Comparison of ENCODE assay signal across 8 mouse cellular contexts in the genomic region with DNA sequence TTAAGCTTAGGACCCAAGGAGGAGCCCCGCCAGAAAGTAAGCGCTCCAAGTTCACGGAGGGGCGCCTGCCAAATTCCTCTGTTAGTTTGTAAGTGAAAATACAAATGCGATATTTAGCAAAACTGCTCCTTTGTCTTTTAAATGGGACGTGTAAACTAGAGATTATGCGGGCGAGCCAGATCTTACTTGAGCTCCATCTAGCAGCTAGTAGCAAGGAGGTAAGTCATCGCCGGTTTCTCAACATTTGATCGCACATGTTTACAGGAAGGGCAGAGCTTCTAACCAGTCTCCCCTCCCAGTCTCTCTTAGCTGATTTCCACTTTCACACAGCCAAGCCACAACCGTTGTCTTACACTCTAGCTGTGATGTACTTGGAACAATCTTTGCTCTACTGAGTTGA. TPM values are rescaled to one million over a fixed set of nuclear protein-coding genes. Genes with fewer than 3 reads are reported as not detected.
A peak's percentile ranks its signal among the peaks of the same experiment; 100 is the strongest.
DNase-seq lines count a peak whose midpoint lies in the region; ATAC-seq and TF ChIP-seq lines count a peak whose summit lies in the region.

No protein-coding gene starts in this region.

- no peak overlapping the region for H3K27ac ChIP-seq in gastrocnemius, adult 2 months
- H3K27ac ChIP-seq in brown adipose tissue, adult 24 weeks (replicated peaks; ENCODE audit: low read depth, low read length), result peak overlapping the region; percentile 10
- H3K27ac ChIP-seq in heart, embryonic 15.5 days, result no peak overlapping the region
- H3K27ac ChIP-seq in midbrain, embryonic 10.5 days (replicated peaks), result peak overlapping the region; percentile 47; the same call in 1 of the 2 replicates

- H3K4me2 ChIP-seq in heart, embryonic 15.5 days, result peak overlapping the region; percentile 68

- TF ChIP-seq CTCF in gastrocnemius, adult 2 months (IDR thresholded peaks at IDR 0.05), result no peak

- H3K9me3 ChIP-seq in heart, embryonic 15.5 days (replicated peaks), result no peaks in the 10 kb centered on the region
- no peaks in the 10 kb centered on the region for H3K9me3 ChIP-seq in midbrain, embryonic 10.5 days (replicated peaks)

- 5% methylated on average over 12 of the region's 12 CpGs for WGBS in heart, embryonic 15.5 days
- WGBS in midbrain, embryonic 10.5 days, result 9% methylated on average over 12 of the region's 12 CpGs

- peaks cover 21% of the 10 kb centered on the region; the same call in 1 of the 2 replicates for H3K27me3 ChIP-seq in heart, embryonic 15.5 days
- H3K27me3 ChIP-seq in midbrain, embryonic 10.5 days (ENCODE audit: low read depth, poor library complexity, severe bottlenecking), result peaks cover 45% of the 10 kb centered on the region

- ATAC-seq in heart, embryonic 15.5 days (replicated peaks; ENCODE audit: insufficient number of reproducible peaks, insufficient read depth, low FRiP score, low read depth), result no peak

- peak overlapping the region; percentile 68 for H3K4me3 ChIP-seq in gastrocnemius, adult 2 months
- peak overlapping the region; percentile 13 for H3K4me3 ChIP-seq in brown adipose tissue, adult 24 weeks (ENCODE audit: insufficient read depth, low read depth, low read length)
- peak overlapping the region; percentile 40 for H3K4me3 ChIP-seq in heart, embryonic 15.5 days
- H3K4me3 ChIP-seq in midbrain, embryonic 10.5 days, result peak overlapping the region; percentile 39

- peak overlapping the region; percentile 41 for H3K9ac ChIP-seq in heart, embryonic 15.5 days

- no peaks in the 10 kb centered on the region for H3K36me3 ChIP-seq in heart, embryonic 15.5 days
- no peaks in the 10 kb centered on the region for H3K36me3 ChIP-seq in midbrain, embryonic 10.5 days

- intact Hi-C loops in gastrocnemius, adult 2 months (cut with DNase I), result loop anchor here (5.0 kb wide), 1 partner anchor 238 kb away; a partner anchor contains a TSS

- DNase-seq in gastrocnemius, adult 2 months, result peak; percentile 26
- DNase-seq in gastrocnemius, adult 8-10 months (ENCODE audit: low spot score in 2 of 2), result no peak
- DNase-seq in midbrain, embryonic 10.5 days (ENCODE audit: low spot score), result peak; percentile 34
- no peak for DNase-seq in spleen, postnatal 14 days (ENCODE audit: low spot score in 2 of 2)
- DNase-seq in right cerebral cortex, postnatal 14 days, result no peak
- DNase-seq in frontal cortex, postnatal 25 days (ENCODE audit: low spot score in 2 of 2), result no peak

- H3K4me1 ChIP-seq in brown adipose tissue, adult 24 weeks (ENCODE audit: control insufficient read depth, insufficient read depth, insufficient read length, low read length), result no peaks in the 10 kb centered on the region
- peaks cover 10% of the 10 kb centered on the region; the same call in 1 of the 2 replicates for H3K4me1 ChIP-seq in heart, embryonic 15.5 days (replicated peaks)
- H3K4me1 ChIP-seq in midbrain, embryonic 10.5 days, result peaks cover 17% of the 10 kb centered on the region

RNA-seq across cellular contexts. Expression of a gene that starts 25.7 kb away (rescaled TPM):
- total RNA-seq in gastrocnemius, adult 2 months (2021), result 10 to 100 TPM; 11.6 to 13.6 TPM
- total RNA-seq in gastrocnemius, adult 8-10 months (2022), result 10 to 100 TPM; 12.6 to 14.9 (median 14.3) TPM
- 29.8 and 30.8 TPM in 2 replicates for polyA plus RNA-seq in brown adipose tissue, adult 24 weeks (2012; ENCODE audit: insufficient read depth, insufficient read length, missing spikeins)
- 9.2 and 9.6 TPM in 2 replicates for polyA plus RNA-seq in heart, embryonic 15.5 days (2015; fragmentation: Nextera tagmentation; extraction: Ambion mirVana)
- polyA plus RNA-seq in midbrain, embryonic 10.5 days (2016; fragmentation: Nextera tagmentation; extraction: Ambion mirVana), result 19.5 and 21.2 TPM in 2 replicates

RNA-seq across cellular contexts. Expression of a gene that starts 26.1 kb away (rescaled TPM):
- 1 to 10 TPM; 2.6 to 3.2 TPM for total RNA-seq in gastrocnemius, adult 2 months (2021)
- total RNA-seq in gastrocnemius, adult 8-10 months (2022), result 1 to 10 TPM; 2.0 to 4.2 (median 2.6) TPM
- polyA plus RNA-seq in brown adipose tissue, adult 24 weeks (2012; ENCODE audit: insufficient read depth, insufficient read length, missing spikeins), result 3.0 and 3.9 TPM in 2 replicates
- polyA plus RNA-seq in heart, embryonic 15.5 days (2015; fragmentation: Nextera tagmentation; extraction: Ambion mirVana), result 8.1 and 10.0 TPM in 2 replicates
- polyA plus RNA-seq in midbrain, embryonic 10.5 days (2016; fragmentation: Nextera tagmentation; extraction: Ambion mirVana), result 18.7 and 21.0 TPM in 2 replicates

Comparison
In these comparisons a context has a peak if more than half of its experiments do, and no peak if none do; other contexts are left out.
1. DNase-seq: peak in gastrocnemius, adult 2 months (single experiment) and midbrain, embryonic 10.5 days (single experiment); none in gastrocnemius, adult 8-10 months (0 of 2), spleen, postnatal 14 days (0 of 2), right cerebral cortex, postnatal 14 days (single experiment) and frontal cortex, postnatal 25 days (0 of 2).
2. H3K27ac ChIP-seq: peak in brown adipose tissue, adult 24 weeks (single experiment) and midbrain, embryonic 10.5 days (single experiment); none in gastrocnemius, adult 2 months (single experiment) and heart, embryonic 15.5 days (single experiment).
3. H3K4me3 ChIP-seq: peak in every context shown above with its lines; median percentile 68 in gastrocnemius, adult 2 months; 40 in heart, embryonic 15.5 days; 39 in midbrain, embryonic 10.5 days; 13 in brown adipose tissue, adult 24 weeks.